Mouse (Mus musculus): ENCODE results near the gene Kcnj6. TPM values are rescaled to one million over a fixed set of nuclear protein-coding genes. Genes with fewer than 3 reads are reported as not detected.

Gene Kcnj6
- polyA plus RNA-seq, 1 experiment from 2014 or later = not detected

- 61% methylated on average over 10 of the region's 10 CpGs for WGBS (ENCODE audit: insufficient replicate concordance)
- H3K4me2 ChIP-seq = no peak overlapping the region
- no peaks in the 10 kb centered on the region for H3K4me1 ChIP-seq
- peaks cover 4% of the 10 kb centered on the region for H3K27me3 ChIP-seq (replicated peaks)
- H3K9me3 ChIP-seq (replicated peaks) = no peaks in the 10 kb centered on the region
- no peaks in the 10 kb centered on the region for H3K36me3 ChIP-seq
- no peak overlapping the region for H3K27ac ChIP-seq
- ATAC-seq = no peak
- no peak overlapping the region for H3K9ac ChIP-seq
- no peak overlapping the region for H3K4me3 ChIP-seq
These were observed 244.7 kb downstream of the Kcnj6 start for GRCm38 (mm10) chr16:94752781-94753180.

GRCm38 (mm10) chr16:94745016-94745415 is 252.5 kb downstream of the Kcnj6 start:
- ATAC-seq = no peak
- WGBS (ENCODE audit: insufficient replicate concordance) = 81% methylated on average over 9 of the region's 9 CpGs

GRCm38 (mm10) chr16:94743853-94744501 is 253.5 kb downstream of the Kcnj6 start:
- H3K4me3 ChIP-seq = peak overlapping the region; percentile 32; the same call in 1 of the 2 replicates
- peak; percentile 46 for ATAC-seq

More at GRCm38 (mm10) chr16:94745016-94745415, 252.5 kb downstream of the Kcnj6 start:
- H3K9me3 ChIP-seq (replicated peaks) = no peaks in the 10 kb centered on the region
- H3K4me3 ChIP-seq = no peak overlapping the region
- no peak overlapping the region for H3K9ac ChIP-seq
- H3K27me3 ChIP-seq (replicated peaks) = peaks cover 4% of the 10 kb centered on the region; the same call in 1 of the 2 replicates
- no peak overlapping the region for H3K27ac ChIP-seq
- H3K36me3 ChIP-seq = no peaks in the 10 kb centered on the region
- no peak overlapping the region for H3K4me2 ChIP-seq
- peaks cover 9% of the 10 kb centered on the region for H3K4me1 ChIP-seq

GRCm38 (mm10) chr16:94737359-94737687 is 260.2 kb downstream of the Kcnj6 start:
- 74% methylated on average over 1 of the region's 1 CpGs for WGBS (ENCODE audit: insufficient replicate concordance)
- H3K27ac ChIP-seq = no peak overlapping the region
- no peak for ATAC-seq

More at GRCm38 (mm10) chr16:94743853-94744501, 253.5 kb downstream of the Kcnj6 start:
- H3K27ac ChIP-seq = no peak overlapping the region
- WGBS (ENCODE audit: insufficient replicate concordance) = 5% methylated on average over 11 of the region's 11 CpGs
- no peaks in the 10 kb centered on the region for H3K36me3 ChIP-seq
- no peaks in the 10 kb centered on the region for H3K9me3 ChIP-seq (replicated peaks)
- peaks cover 9% of the 10 kb centered on the region for H3K4me1 ChIP-seq
- H3K9ac ChIP-seq = no peak overlapping the region
- peak overlapping the region; percentile 50 for H3K4me2 ChIP-seq
- H3K27me3 ChIP-seq (replicated peaks) = peaks cover 3% of the 10 kb centered on the region; the same call in 1 of the 2 replicates

GRCm38 (mm10) chr16:94736462-94737358 is 260.8 kb downstream of the Kcnj6 start:
- Histone ChIP-seq H3K4me1 (no peaks in the 10 kb centered on the region), H3K4me2 (no peak overlapping the region), H3K27ac (no peak overlapping the region), H3K36me3 (no peaks in the 10 kb centered on the region), H3K9me3 (replicated peaks) (no peaks in the 10 kb centered on the region), H3K27me3 (replicated peaks) (no peaks in the 10 kb centered on the region), H3K9ac (no peak overlapping the region), H3K4me3 (no peak overlapping the region)
- ATAC-seq = no peak
- 65% methylated on average over 8 of the region's 8 CpGs for WGBS (ENCODE audit: insufficient replicate concordance)

More at GRCm38 (mm10) chr16:94737359-94737687, 260.2 kb downstream of the Kcnj6 start:
- no peak overlapping the region for H3K9ac ChIP-seq
- no peak overlapping the region for H3K4me2 ChIP-seq
- no peak overlapping the region for H3K4me3 ChIP-seq
- H3K36me3 ChIP-seq = no peaks in the 10 kb centered on the region
- no peaks in the 10 kb centered on the region for H3K4me1 ChIP-seq
- no peaks in the 10 kb centered on the region for H3K27me3 ChIP-seq (replicated peaks)
- H3K9me3 ChIP-seq (replicated peaks) = no peaks in the 10 kb centered on the region

GRCm38 (mm10) chr16:94735472-94735871 is 262.0 kb downstream of the Kcnj6 start:
- WGBS (ENCODE audit: insufficient replicate concordance) = 41% methylated on average over 3 of the region's 3 CpGs
- ATAC-seq = no peak
- Histone ChIP-seq H3K9ac (no peak overlapping the region), H3K9me3 (replicated peaks) (no peaks in the 10 kb centered on the region), H3K4me3 (no peak overlapping the region), H3K27me3 (replicated peaks) (no peaks in the 10 kb centered on the region), H3K4me2 (no peak overlapping the region), H3K36me3 (no peaks in the 10 kb centered on the region), H3K4me1 (no peaks in the 10 kb centered on the region), H3K27ac (no peak overlapping the region)

- H3K27ac ChIP-seq = no peak overlapping the region
- H3K36me3 ChIP-seq = no peaks in the 10 kb centered on the region
- H3K27me3 ChIP-seq (replicated peaks) = no peaks in the 10 kb centered on the region
- ATAC-seq = no peak
- WGBS (ENCODE audit: insufficient replicate concordance) = 54% methylated on average over 12 of the region's 12 CpGs
- no peaks in the 10 kb centered on the region for H3K4me1 ChIP-seq
- H3K9me3 ChIP-seq (replicated peaks) = 0 out of 2 replicates have a peak, but pooled peaks cover 4% of the 10 kb centered on the region
- H3K4me3 ChIP-seq = no peak overlapping the region
- H3K4me2 ChIP-seq = no peak overlapping the region
- H3K9ac ChIP-seq = no peak overlapping the region
These were observed 266.5 kb downstream of the Kcnj6 start for GRCm38 (mm10) chr16:94731027-94731426.

GRCm38 (mm10) chr16:94729236-94729635 is 268.3 kb downstream of the Kcnj6 start:
- 77% methylated on average over 6 of the region's 6 CpGs for WGBS (ENCODE audit: insufficient replicate concordance)
- Histone ChIP-seq H3K4me2 (no peak overlapping the region), H3K27me3 (replicated peaks) (peaks cover 8% of the 10 kb centered on the region), H3K9ac (no peak overlapping the region), H3K27ac (no peak overlapping the region), H3K4me1 (peaks cover 7% of the 10 kb centered on the region; the same call in 1 of the 2 replicates), H3K36me3 (no peaks in the 10 kb centered on the region), H3K9me3 (replicated peaks) (0 out of 2 replicates have a peak, but pooled peaks cover 4% of the 10 kb centered on the region), H3K4me3 (no peak overlapping the region)
- no peak for ATAC-seq

- Histone ChIP-seq H3K4me1 (peaks cover 7% of the 10 kb centered on the region; the same call in 1 of the 2 replicates), H3K27me3 (replicated peaks) (peaks cover 28% of the 10 kb centered on the region), H3K9ac (no peak overlapping the region), H3K4me2 (peak overlapping the region; percentile 64), H3K36me3 (no peaks in the 10 kb centered on the region), H3K9me3 (replicated peaks) (0 out of 2 replicates have a peak, but pooled peaks cover 4% of the 10 kb centered on the region), H3K4me3 (peak overlapping the region; percentile 46), H3K27ac (no peak overlapping the region)
- 6% methylated on average over 18 of the region's 18 CpGs for WGBS (ENCODE audit: insufficient replicate concordance)
- ATAC-seq = no peak
These were observed 272.7 kb downstream of the Kcnj6 start for GRCm38 (mm10) chr16:94724747-94725211.

- Histone ChIP-seq H3K4me3 (peak overlapping the region; percentile 46), H3K36me3 (no peaks in the 10 kb centered on the region), H3K9me3 (replicated peaks) (0 out of 2 replicates have a peak, but pooled peaks cover 2% of the 10 kb centered on the region), H3K4me1 (peaks cover 7% of the 10 kb centered on the region; the same call in 1 of the 2 replicates), H3K27ac (no peak overlapping the region), H3K9ac (no peak overlapping the region), H3K4me2 (peak overlapping the region; percentile 64), H3K27me3 (replicated peaks) (peaks cover 28% of the 10 kb centered on the region)
- ATAC-seq = peak; percentile 70
- under 1% methylated on average over 23 of the region's 23 CpGs for WGBS (ENCODE audit: insufficient replicate concordance)
These were observed 273.4 kb downstream of the Kcnj6 start for GRCm38 (mm10) chr16:94724061-94724596.

- Histone ChIP-seq H3K4me1 (peaks cover 7% of the 10 kb centered on the region; the same call in 1 of the 2 replicates), H3K27me3 (replicated peaks) (peaks cover 28% of the 10 kb centered on the region), H3K9ac (no peak overlapping the region), H3K9me3 (replicated peaks) (no peaks in the 10 kb centered on the region), H3K27ac (no peak overlapping the region), H3K4me2 (no peak overlapping the region), H3K36me3 (no peaks in the 10 kb centered on the region), H3K4me3 (no peak overlapping the region)
- ATAC-seq = no peak
- 63% methylated on average over 12 of the region's 12 CpGs for WGBS (ENCODE audit: insufficient replicate concordance)
These were observed 274.6 kb downstream of the Kcnj6 start for GRCm38 (mm10) chr16:94722936-94723335.
